Mouse (Mus musculus) brain, embryonic 14.5 days (tissue): ENCODE measurements around the gene Olfr8. TPM values are rescaled to one million over a fixed set of nuclear protein-coding genes. Genes with fewer than 3 reads are reported as not detected.
"Not testable (repeated sequence)": the region's sequence is repeated elsewhere in the genome, so short reads cannot be mapped to it uniquely, and the experiment has no call there.

Experiments used
- DNase-seq: peaks from one replicate; pipeline ENCODE4 v3.0.0-alpha.2; 2011; ENCODE audit warnings: low read depth
- CTCF ChIP-seq: fragments of 200-500 bp; IDR thresholded peaks from 2 replicates; pipeline ENCODE4 v1.5.1; 2012; ENCODE audit warnings: inconsistent platforms, mild to moderate bottlenecking, moderate library complexity, borderline replicate concordance; ENCODE audit not compliant: insufficient read depth, insufficient read length; ENCODE audit errors: extremely low read depth
- POLR2A ChIP-seq: fragments of 200-500 bp; IDR thresholded peaks from 2 replicates; pipeline ENCODE4 v1.6.1; 2012; ENCODE audit warnings: mild to moderate bottlenecking, inconsistent platforms, borderline replicate concordance; ENCODE audit not compliant: poor library complexity, insufficient read depth, insufficient read length, severe bottlenecking; ENCODE audit errors: extremely low read depth
- polyA plus RNA-seq: library from polyadenylated mRNA; depleted of rRNA; stranded (reverse); fragments of >200 nt; gene quantifications from 2 replicates; pipeline ENCODE4 v1.2.3, GENCODE M21; 2012; rRNA removed

The Olfr8 gene
- polyA plus RNA-seq: not detected in 2 replicates

DNA sequence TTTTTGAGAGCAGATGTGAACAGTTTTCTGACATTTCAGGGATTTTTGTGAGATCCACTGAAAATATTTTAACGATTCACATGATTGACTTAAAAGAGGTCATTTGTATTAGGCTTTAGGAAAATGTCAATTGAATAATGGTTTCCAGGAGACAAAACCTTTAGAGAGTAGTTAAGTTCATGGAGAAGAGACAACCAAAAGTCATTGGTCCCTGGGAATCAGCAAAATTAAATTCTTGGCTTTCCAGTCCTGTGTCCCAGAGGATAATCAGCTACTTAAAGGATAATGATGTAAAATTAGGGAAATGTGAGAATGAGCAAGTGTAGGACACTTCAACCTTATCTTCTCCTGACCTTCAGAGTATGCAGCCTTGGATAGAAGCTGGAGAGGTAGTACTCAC, at the start of gene Olfr8:
TSS of gene Olfr8 (plus strand) at position 301 of the 400 bp plus-strand sequence.
- not testable (repeated sequence) for DNase-seq

DNA sequence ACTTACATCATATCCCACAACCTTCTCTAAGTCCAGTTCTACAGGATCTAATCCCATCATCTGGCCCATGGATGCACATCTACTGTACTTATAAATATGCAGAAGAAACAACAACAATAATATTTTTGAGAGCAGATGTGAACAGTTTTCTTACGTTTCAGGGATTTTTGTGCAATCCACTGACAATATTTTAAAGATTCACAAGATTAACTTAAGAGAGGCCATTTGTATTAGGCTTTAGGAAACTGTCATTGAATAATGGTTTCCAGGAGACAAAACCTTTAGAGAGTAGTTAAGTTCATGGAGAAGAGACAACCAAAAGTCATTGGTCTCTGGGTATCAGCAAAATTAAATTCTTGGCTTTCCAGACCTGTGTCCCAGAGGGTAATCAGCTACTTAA, 37.6 kb upstream of the Olfr8 start, which contains the start of gene Olfr1354:
TSS of gene Olfr1354 (plus strand) at position 301 of the 400 bp plus-strand sequence.
- DNase-seq: not testable (repeated sequence)

DNA sequence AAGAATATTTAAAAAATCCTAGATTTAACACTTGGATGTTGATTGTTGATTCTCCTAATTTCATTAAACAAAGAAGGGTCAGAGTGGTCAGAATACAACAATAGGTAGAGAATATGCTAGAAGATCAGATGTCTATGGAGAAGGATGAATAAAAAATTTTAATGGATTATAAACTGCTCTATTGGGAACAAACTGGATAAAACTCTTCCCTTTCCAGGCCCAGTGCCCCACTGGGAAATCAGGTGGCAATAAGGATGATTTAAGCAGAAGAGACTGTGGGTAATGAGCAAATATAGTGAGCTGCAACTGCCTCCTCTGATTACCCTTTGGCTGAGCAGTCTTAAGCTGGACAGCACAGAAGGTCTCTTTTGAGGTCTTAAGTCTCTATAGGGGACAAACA, 12.6 kb downstream of the Olfr8 start, which contains the start of gene Olfr1353:
TSS of gene Olfr1353 (plus strand) at position 301 of the 400 bp plus-strand sequence.
- not testable (repeated sequence) for DNase-seq

DNA sequence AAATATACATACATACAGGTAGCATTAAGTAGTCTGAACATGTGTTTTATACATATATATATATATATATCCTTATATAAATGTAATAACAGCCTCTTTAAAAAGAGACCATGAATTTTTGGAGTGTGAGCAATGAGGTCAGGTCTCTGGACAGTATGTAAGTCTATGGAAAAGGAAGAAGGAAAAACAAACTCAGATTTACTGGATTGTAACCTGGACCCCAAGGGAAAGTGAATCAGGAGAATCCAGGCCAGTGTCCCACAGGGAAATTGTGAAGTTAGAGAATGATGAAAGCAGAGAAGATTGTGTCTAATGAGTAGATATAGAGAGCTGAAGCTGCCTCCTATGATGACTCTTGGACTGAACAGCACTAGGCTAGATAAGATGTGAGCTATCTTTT, 30.3 kb downstream of the Olfr8 start, which contains the start of gene Olfr1352:
TSS of gene Olfr1352 (plus strand) at position 301 of the 400 bp plus-strand sequence.
- no peak for DNase-seq
- TF ChIP-seq CTCF (no peak), POLR2A (no peak)

Other genes starting within 250 kb of the Olfr8 start
- gene Casp14, start 232.3 kb upstream of the Olfr8 start, polyA plus RNA-seq: 0.03 and 0.10 TPM in 2 replicates
- gene Ccdc105, start 197.6 kb upstream of the Olfr8 start, polyA plus RNA-seq: 0.14 TPM in 1 of 2 replicates, not detected in the other
- gene Slc1a6, start 170.1 kb upstream of the Olfr8 start, polyA plus RNA-seq: 12.9 and 18.2 TPM in 2 replicates
- not detected in 2 replicates for gene Olfr1356, start 98.5 kb upstream of the Olfr8 start, polyA plus RNA-seq
- gene Olfr1355, start 75.1 kb upstream of the Olfr8 start, polyA plus RNA-seq: not detected in 2 replicates
- not detected in 2 replicates for gene Olfr1354, start 37.5 kb upstream of the Olfr8 start, polyA plus RNA-seq
- gene Olfr1353, start 12.7 kb downstream of the Olfr8 start, polyA plus RNA-seq: not detected in 2 replicates
- gene Olfr1352, start 30.4 kb downstream of the Olfr8 start, polyA plus RNA-seq: not detected in 2 replicates
- gene Olfr1351, start 61.8 kb downstream of the Olfr8 start, polyA plus RNA-seq: not detected in 2 replicates
- not detected in 2 replicates for gene Olfr57, start 78.1 kb downstream of the Olfr8 start, polyA plus RNA-seq
- 18.9 and 29.3 TPM in 2 replicates for gene 2610008E11Rik, start 147.0 kb downstream of the Olfr8 start, polyA plus RNA-seq
- gene Vmn2r80, start 198.1 kb downstream of the Olfr8 start, polyA plus RNA-seq: not detected in 2 replicates